19 mouse cellular contexts compared by ENCODE assay signal in genomic region chr14:100883115-100883514, GRCm38 (mm10).
"Had no signal": no experiment of that assay in that cellular context is flagged by ENCODE, and none has a peak within 500 bp of the region (broad histone marks: within the 10 kb centered on the region; RNA-seq: fewer than 3 reads in every experiment).

No protein-coding gene starts in this region.

- H3K9me3 ChIP-seq: lung, embryonic 15.5 days; midbrain, embryonic 10.5 days; midbrain, embryonic 12.5 days; neural tube, embryonic 13.5 days; stomach, embryonic 15.5 days had no signal

- H3K27ac ChIP-seq: lung, embryonic 15.5 days; macrophage; midbrain, embryonic 10.5 days; midbrain, embryonic 12.5 days; neural tube, embryonic 13.5 days; stomach, embryonic 15.5 days; stomach, postnatal 0 days had no signal

- ATAC-seq: liver, postnatal 0 days; lung, postnatal 0 days; midbrain, embryonic 16.5 days had no signal

- H3K4me3 ChIP-seq: lung, embryonic 15.5 days; midbrain, embryonic 10.5 days; midbrain, embryonic 12.5 days; myocyte; neural tube, embryonic 13.5 days; stomach, embryonic 15.5 days had no signal

- H3K4me2 ChIP-seq: lung, embryonic 15.5 days; midbrain, embryonic 12.5 days; neural tube, embryonic 13.5 days; stomach, embryonic 15.5 days had no signal

- DNase-seq: liver, postnatal 0 days; lung, adult 2 months; lung, postnatal 14 days; lung, postnatal 36 days; midbrain, embryonic 14.5 days; right cerebral cortex, postnatal 14 days; thymus, adult 2 months; thymus, postnatal 25 days; thymus, postnatal 4 days had no signal

- H3K9ac ChIP-seq: liver, postnatal 0 days; lung, embryonic 15.5 days; midbrain, embryonic 12.5 days; neural tube, embryonic 13.5 days; stomach, embryonic 15.5 days had no signal

- H3K4me1 ChIP-seq: lung, embryonic 15.5 days; midbrain, embryonic 10.5 days; midbrain, embryonic 12.5 days; neural tube, embryonic 13.5 days; stomach, embryonic 15.5 days had no signal

- H3K27me3 ChIP-seq: lung, embryonic 15.5 days; midbrain, embryonic 12.5 days; neural tube, embryonic 13.5 days; stomach, embryonic 15.5 days had no signal

- H3K36me3 ChIP-seq: lung, embryonic 15.5 days; midbrain, embryonic 10.5 days; midbrain, embryonic 12.5 days; neural tube, embryonic 13.5 days; stomach, embryonic 15.5 days had no signal
